Mouse (Mus musculus) liver, embryonic 14.5 days (tissue): ENCODE data around the gene Cenpa.

ENCODE experiments used
- CTCF ChIP-seq: IDR thresholded peaks from 2 replicates; pipeline ENCODE4 v1.5.1; 2016; ENCODE audit warnings: antibody characterized with exemption, low read depth, control low read depth
- EP300 ChIP-seq: IDR thresholded peaks from 2 replicates; pipeline ENCODE4 v1.6.1; 2016; ENCODE audit warnings: antibody characterized with exemption, low read depth

- TF ChIP-seq CTCF = no peak
- no peak for TF ChIP-seq EP300
Measured at GRCm38 (mm10) chr5:30701866-30702265, 35.3 kb downstream of the Cenpa start.
